ENCODE assay signal across 8 mouse cellular contexts in genomic region chr11:102188980-102189379, GRCm38 (mm10). TPM values are rescaled to one million over a fixed set of nuclear protein-coding genes. Genes with fewer than 3 reads are reported as not detected.
A peak's percentile ranks its signal among the peaks of the same experiment; 100 is the strongest.
DNase-seq lines count a peak whose midpoint lies in the region; ATAC-seq and TF ChIP-seq lines count a peak whose summit lies in the region.

No protein-coding gene starts in this region.

- H3K27ac ChIP-seq in kidney, postnatal 0 days, result peak overlapping the region; percentile 42; the same call in 1 of the 2 replicates
- no peak overlapping the region for H3K27ac ChIP-seq in embryonic facial prominence, embryonic 11.5 days (replicated peaks; ENCODE audit: low read depth, low read length)
- peak overlapping the region; percentile 51; the same call in 1 of the 2 replicates for H3K27ac ChIP-seq in intestine, embryonic 15.5 days
- H3K27ac ChIP-seq in neural tube, embryonic 12.5 days, result no peak overlapping the region

- no peak for ATAC-seq in kidney, postnatal 0 days (replicated peaks; ENCODE audit: low FRiP score, low read depth)
- ATAC-seq in embryonic facial prominence, embryonic 11.5 days (replicated peaks; ENCODE audit: insufficient number of reproducible peaks, low FRiP score, low TSS enrichment, low read depth), result no peak
- peak; percentile 0; the same call in 1 of the 2 replicates for ATAC-seq in intestine, embryonic 15.5 days
- ATAC-seq in neural tube, embryonic 12.5 days (ENCODE audit: low FRiP score, low read depth), result no peak
- no peak for ATAC-seq in inflammation-experienced regulatory T-cells, adult 6 months

- H3K4me3 ChIP-seq in kidney, postnatal 0 days (replicated peaks; ENCODE audit: low read depth, low read length), result peak overlapping the region; percentile 61
- peak overlapping the region; percentile 55; the same call in 1 of the 2 replicates for H3K4me3 ChIP-seq in embryonic facial prominence, embryonic 11.5 days (ENCODE audit: low read depth, low read length)
- H3K4me3 ChIP-seq in intestine, embryonic 15.5 days (replicated peaks), result peak overlapping the region; percentile 58
- peak overlapping the region; percentile 47 for H3K4me3 ChIP-seq in neural tube, embryonic 12.5 days

- no peaks in the 10 kb centered on the region for H3K27me3 ChIP-seq in kidney, postnatal 0 days (ENCODE audit: insufficient read depth, low read length)
- H3K27me3 ChIP-seq in embryonic facial prominence, embryonic 11.5 days (ENCODE audit: control insufficient read depth, insufficient read depth, low read length), result no peaks in the 10 kb centered on the region
- H3K27me3 ChIP-seq in intestine, embryonic 15.5 days (replicated peaks), result no peaks in the 10 kb centered on the region
- H3K27me3 ChIP-seq in neural tube, embryonic 12.5 days (replicated peaks), result no peaks in the 10 kb centered on the region

- H3K4me2 ChIP-seq in kidney, postnatal 0 days (ENCODE audit: low read length), result peak overlapping the region; percentile 86
- H3K4me2 ChIP-seq in embryonic facial prominence, embryonic 11.5 days (ENCODE audit: low read depth, low read length), result peak overlapping the region; percentile 73
- H3K4me2 ChIP-seq in intestine, embryonic 15.5 days (replicated peaks), result peak overlapping the region; percentile 84
- H3K4me2 ChIP-seq in neural tube, embryonic 12.5 days (replicated peaks), result peak overlapping the region; percentile 63

- H3K4me1 ChIP-seq in kidney, postnatal 0 days (replicated peaks; ENCODE audit: insufficient read depth, low read length), result peaks cover 16% of the 10 kb centered on the region; the same call in 1 of the 2 replicates
- H3K4me1 ChIP-seq in embryonic facial prominence, embryonic 11.5 days (ENCODE audit: control insufficient read depth, insufficient read depth, low read length), result no peaks in the 10 kb centered on the region
- H3K4me1 ChIP-seq in intestine, embryonic 15.5 days (replicated peaks), result peaks cover 15% of the 10 kb centered on the region
- H3K4me1 ChIP-seq in neural tube, embryonic 12.5 days, result peaks cover 25% of the 10 kb centered on the region

- 66% methylated on average over 6 of the region's 6 CpGs for WGBS in kidney, postnatal 0 days
- 68% methylated on average over 6 of the region's 6 CpGs for WGBS in embryonic facial prominence, embryonic 11.5 days
- WGBS in intestine, embryonic 15.5 days, result 69% methylated on average over 6 of the region's 6 CpGs
- WGBS in neural tube, embryonic 12.5 days, result 76% methylated on average over 6 of the region's 6 CpGs

- peaks cover 6% of the 10 kb centered on the region; the same call in 1 of the 2 replicates for H3K36me3 ChIP-seq in kidney, postnatal 0 days (ENCODE audit: insufficient read depth, low read length)
- H3K36me3 ChIP-seq in embryonic facial prominence, embryonic 11.5 days (replicated peaks; ENCODE audit: control insufficient read depth, insufficient read depth, low read depth, low read length), result no peaks in the 10 kb centered on the region; the same call in none of the 2 replicates
- H3K36me3 ChIP-seq in intestine, embryonic 15.5 days, result no peaks in the 10 kb centered on the region
- peaks cover 20% of the 10 kb centered on the region for H3K36me3 ChIP-seq in neural tube, embryonic 12.5 days

- DNase-seq in kidney, postnatal 0 days (ENCODE audit: low spot score), result no peak
- DNase-seq in kidney, postnatal 25 days, result no peak
- DNase-seq in embryonic facial prominence, embryonic 11.5 days (ENCODE audit: low spot score), result no peak
- DNase-seq in urinary bladder, postnatal 36 days (ENCODE audit: low spot score in 2 of 2), result no peak
- no peak for DNase-seq in ovary, adult 18-20 months (ENCODE audit: low spot score)

- no peak overlapping the region for H3K9ac ChIP-seq in kidney, postnatal 0 days (ENCODE audit: low read depth, low read length)
- peak overlapping the region; percentile 71 for H3K9ac ChIP-seq in embryonic facial prominence, embryonic 11.5 days (replicated peaks; ENCODE audit: low read length)
- H3K9ac ChIP-seq in intestine, embryonic 15.5 days, result peak overlapping the region; percentile 61
- H3K9ac ChIP-seq in neural tube, embryonic 12.5 days, result no peak overlapping the region; the same call in 1 of the 2 replicates

- H3K9me3 ChIP-seq in kidney, postnatal 0 days (replicated peaks; ENCODE audit: low read length), result no peaks in the 10 kb centered on the region
- H3K9me3 ChIP-seq in embryonic facial prominence, embryonic 11.5 days (replicated peaks; ENCODE audit: control insufficient read depth, low read length), result no peaks in the 10 kb centered on the region
- H3K9me3 ChIP-seq in intestine, embryonic 15.5 days, result no peaks in the 10 kb centered on the region
- no peaks in the 10 kb centered on the region for H3K9me3 ChIP-seq in neural tube, embryonic 12.5 days

- TF ChIP-seq CTCF in kidney, postnatal 0 days (IDR thresholded peaks at IDR 0.05; ENCODE audit: low read depth), result no peak

RNA-seq across cellular contexts. Expression of gene G6pc3, which starts 0.4 kb away (rescaled TPM):
- 41.4 and 43.6 TPM in 2 replicates for polyA plus RNA-seq in kidney, postnatal 0 days (2015; fragmentation: Nextera tagmentation; extraction: Ambion mirVana)
- 33.3 and 37.1 TPM in 2 replicates for polyA plus RNA-seq in embryonic facial prominence, embryonic 11.5 days (2014; fragmentation: Nextera tagmentation; extraction: Ambion mirVana)
- 31.1 and 33.9 TPM in 2 replicates for polyA plus RNA-seq in intestine, embryonic 15.5 days (2015; fragmentation: Nextera tagmentation; extraction: Ambion mirVana)
- polyA plus RNA-seq in neural tube, embryonic 12.5 days (2016; fragmentation: Nextera tagmentation; extraction: Ambion mirVana), result 29.6 and 30.8 TPM in 2 replicates
- 10 to 100 TPM; 18.7 to 39.7 (median 37.9) TPM for polyA plus RNA-seq in inflammation-experienced regulatory T-cells, adult 6 months (2017; shearing (Covaris generic))

RNA-seq across cellular contexts. Expression of gene Lsm12, which starts 3.9 kb away (rescaled TPM):
- polyA plus RNA-seq in kidney, postnatal 0 days (2015; fragmentation: Nextera tagmentation; extraction: Ambion mirVana), result 111 and 123 TPM in 2 replicates
- 71.3 and 76.5 TPM in 2 replicates for polyA plus RNA-seq in embryonic facial prominence, embryonic 11.5 days (2014; fragmentation: Nextera tagmentation; extraction: Ambion mirVana)
- 118 and 140 TPM in 2 replicates for polyA plus RNA-seq in intestine, embryonic 15.5 days (2015; fragmentation: Nextera tagmentation; extraction: Ambion mirVana)
- 87.0 and 112 TPM in 2 replicates for polyA plus RNA-seq in neural tube, embryonic 12.5 days (2016; fragmentation: Nextera tagmentation; extraction: Ambion mirVana)
- polyA plus RNA-seq in inflammation-experienced regulatory T-cells, adult 6 months (2017; shearing (Covaris generic)), result 10 to 100 TPM; 58.3 to 99.6 (median 68.0) TPM

RNA-seq across cellular contexts. Expression of gene Tmem101, which starts 32.8 kb away (rescaled TPM):
- 25.0 and 28.6 TPM in 2 replicates for polyA plus RNA-seq in kidney, postnatal 0 days (2015; fragmentation: Nextera tagmentation; extraction: Ambion mirVana)
- polyA plus RNA-seq in embryonic facial prominence, embryonic 11.5 days (2014; fragmentation: Nextera tagmentation; extraction: Ambion mirVana), result 37.0 and 37.8 TPM in 2 replicates
- polyA plus RNA-seq in intestine, embryonic 15.5 days (2015; fragmentation: Nextera tagmentation; extraction: Ambion mirVana), result 23.8 and 26.4 TPM in 2 replicates
- polyA plus RNA-seq in neural tube, embryonic 12.5 days (2016; fragmentation: Nextera tagmentation; extraction: Ambion mirVana), result 35.3 and 37.3 TPM in 2 replicates
- polyA plus RNA-seq in inflammation-experienced regulatory T-cells, adult 6 months (2017; shearing (Covaris generic)), result 10 to 100 TPM; 11.9 to 15.3 (median 13.9) TPM

RNA-seq across cellular contexts. Expression of gene Hdac5, which starts 41.0 kb away (rescaled TPM):
- 38.1 and 39.3 TPM in 2 replicates for polyA plus RNA-seq in kidney, postnatal 0 days (2015; fragmentation: Nextera tagmentation; extraction: Ambion mirVana)
- polyA plus RNA-seq in embryonic facial prominence, embryonic 11.5 days (2014; fragmentation: Nextera tagmentation; extraction: Ambion mirVana), result 21.9 and 24.0 TPM in 2 replicates
- polyA plus RNA-seq in intestine, embryonic 15.5 days (2015; fragmentation: Nextera tagmentation; extraction: Ambion mirVana), result 54.3 and 62.8 TPM in 2 replicates
- polyA plus RNA-seq in neural tube, embryonic 12.5 days (2016; fragmentation: Nextera tagmentation; extraction: Ambion mirVana), result 104 and 106 TPM in 2 replicates
- polyA plus RNA-seq in inflammation-experienced regulatory T-cells, adult 6 months (2017; shearing (Covaris generic)), result 1 to 10 TPM; 6.8 to 8.2 (median 7.7) TPM

RNA-seq across cellular contexts. Expression of gene Nags, which starts 43.7 kb away (rescaled TPM):
- not detected in 2 replicates for polyA plus RNA-seq in kidney, postnatal 0 days (2015; fragmentation: Nextera tagmentation; extraction: Ambion mirVana)
- polyA plus RNA-seq in embryonic facial prominence, embryonic 11.5 days (2014; fragmentation: Nextera tagmentation; extraction: Ambion mirVana), result not detected in 2 replicates
- polyA plus RNA-seq in intestine, embryonic 15.5 days (2015; fragmentation: Nextera tagmentation; extraction: Ambion mirVana), result 24.0 and 25.6 TPM in 2 replicates
- polyA plus RNA-seq in neural tube, embryonic 12.5 days (2016; fragmentation: Nextera tagmentation; extraction: Ambion mirVana), result not detected in 2 replicates
- polyA plus RNA-seq in inflammation-experienced regulatory T-cells, adult 6 months (2017; shearing (Covaris generic)), result under 1 TPM in 1 of 3 experiments, not detected in 2; 0.28 TPM

Comparison
In these comparisons a context has a peak if more than half of its experiments do, and no peak if none do; other contexts are left out.
1. H3K27ac ChIP-seq: peak in kidney, postnatal 0 days (single experiment) and intestine, embryonic 15.5 days (single experiment); none in embryonic facial prominence, embryonic 11.5 days (single experiment) and neural tube, embryonic 12.5 days (single experiment).
2. H3K9ac ChIP-seq: peak in embryonic facial prominence, embryonic 11.5 days (single experiment) and intestine, embryonic 15.5 days (single experiment); none in kidney, postnatal 0 days (single experiment) and neural tube, embryonic 12.5 days (single experiment).
3. Peak in every context shown above with its lines, with median percentiles within 50 percentile points of each other: H3K4me2 ChIP-seq and H3K4me3 ChIP-seq.